In the genomic region with DNA sequence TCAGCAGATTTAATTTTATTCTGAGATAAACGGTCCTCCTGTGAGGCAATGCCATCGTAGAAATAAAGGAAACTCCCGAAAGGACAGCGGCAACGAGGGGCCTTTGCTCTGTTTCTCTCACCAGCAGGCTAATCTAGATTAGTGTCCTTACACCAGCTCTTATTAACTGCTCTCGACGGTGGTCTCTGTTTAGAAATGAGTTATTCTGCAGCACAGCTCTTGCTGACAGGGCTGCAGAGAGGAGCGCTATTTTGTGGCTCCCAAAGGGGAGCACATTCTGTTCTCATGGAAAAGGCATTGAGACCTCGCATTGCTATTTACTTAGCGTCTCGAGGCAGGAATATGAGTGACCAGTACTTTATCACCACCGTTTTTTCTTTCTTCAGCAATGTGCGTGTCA, we compare ENCODE assay signal across 22 mouse cellular contexts.
"Had no signal": no experiment of that assay in that cellular context is flagged by ENCODE, and none has a peak within 500 bp of the region (broad histone marks: within the 10 kb centered on the region; RNA-seq: fewer than 3 reads in every experiment).

No protein-coding gene starts in this region.

- H3K27ac ChIP-seq: heart, adult 2 months; heart, embryonic 13.5 days; heart, embryonic 15.5 days; hindbrain, embryonic 13.5 days; hindbrain, embryonic 15.5 days; hindbrain, postnatal 0 days; layer of hippocampus, adult 2 months; left cerebral cortex, adult 2 months; limb, embryonic 10.5 days; limb, embryonic 12.5 days had no signal

- H3K27me3 ChIP-seq: heart, embryonic 13.5 days; heart, embryonic 15.5 days; hindbrain, embryonic 13.5 days; hindbrain, embryonic 15.5 days; limb, embryonic 12.5 days had no signal

- H3K4me2 ChIP-seq: heart, embryonic 11.5 days; heart, embryonic 13.5 days; heart, embryonic 15.5 days; hindbrain, embryonic 13.5 days; hindbrain, embryonic 15.5 days; limb, embryonic 12.5 days had no signal

- H3K36me3 ChIP-seq: heart, embryonic 13.5 days; heart, embryonic 15.5 days; hindbrain, embryonic 13.5 days; hindbrain, embryonic 15.5 days; limb, embryonic 10.5 days; limb, embryonic 12.5 days had no signal

- ATAC-seq: hindbrain, postnatal 0 days; intestine, postnatal 0 days had no signal

- H3K9ac ChIP-seq: heart, embryonic 13.5 days; heart, embryonic 15.5 days; hindbrain, embryonic 13.5 days; hindbrain, embryonic 15.5 days; limb, embryonic 12.5 days had no signal

- H3K4me1 ChIP-seq: hindbrain, embryonic 15.5 days; limb, embryonic 10.5 days; limb, embryonic 12.5 days had no signal

- H3K9me3 ChIP-seq: heart, embryonic 13.5 days; heart, embryonic 15.5 days; hindbrain, embryonic 13.5 days; hindbrain, embryonic 15.5 days; limb, embryonic 10.5 days; limb, embryonic 12.5 days had no signal

- DNase-seq: gastrocnemius, postnatal 14 days; gastrocnemius, postnatal 36 days; heart, adult 11 months; heart, adult 2 months; heart, postnatal 14 days; heart, postnatal 36 days; kidney, adult 18-20 months; kidney, adult 8-10 months; kidney, postnatal 10 days; kidney, postnatal 25 days; kidney, postnatal 4 days had no signal

- H3K4me3 ChIP-seq: heart, adult 2 months; heart, embryonic 13.5 days; heart, embryonic 15.5 days; hindbrain, embryonic 13.5 days; hindbrain, embryonic 15.5 days; layer of hippocampus, adult 2 months; left cerebral cortex, adult 2 months; limb, embryonic 10.5 days; limb, embryonic 12.5 days had no signal
